Mouse (Mus musculus) liver, embryonic 11.5 days (tissue): Measurements from ENCODE around the gene Fam168b. TPM values are rescaled to one million over a fixed set of nuclear protein-coding genes. Genes with fewer than 3 reads are reported as not detected.

ENCODE experiments used
- ATAC-seq: fragments of 200-750 bp; cut with Nextera tagmentation; replicated peaks from 2 replicates; pipeline ENCODE4 v1.8.0; 2017; ENCODE audit warnings: moderate number of reproducible peaks, mild to moderate bottlenecking, moderate TSS enrichment, moderate library complexity; ENCODE audit not compliant: low FRiP score
- DNase-seq: peaks from one replicate; pipeline ENCODE4 v3.0.0-alpha.2; 2017; ENCODE audit warnings: low spot score
- H3K27ac ChIP-seq: fragments of 300-500 bp; sonication (generic); 2 replicates; pipeline ENCODE4 v1.5.1; 2014; ENCODE audit warnings: mild to moderate bottlenecking, low read depth, low read length, control low read depth
- H3K27me3 ChIP-seq: fragments of 300-500 bp; sonication (generic); replicated peaks from 2 replicates; pipeline ENCODE4 v1.6.1; 2014; ENCODE audit warnings: low read length, mixed read lengths; ENCODE audit not compliant: control insufficient read depth, insufficient read depth
- H3K36me3 ChIP-seq: fragments of 300-500 bp; sonication (generic); 2 replicates; pipeline ENCODE4 v1.6.1; 2014; ENCODE audit warnings: mild to moderate bottlenecking, low read length, moderate library complexity, mixed read lengths; ENCODE audit not compliant: control insufficient read depth, insufficient read depth
- H3K4me1 ChIP-seq: fragments of 300-500 bp; sonication (generic); replicated peaks from 2 replicates; pipeline ENCODE4 v1.6.1; 2014; ENCODE audit warnings: low read length, mixed read lengths; ENCODE audit not compliant: control insufficient read depth, insufficient read depth
- H3K4me2 ChIP-seq: fragments of 300-500 bp; sonication (generic); 2 replicates; pipeline ENCODE4 v1.6.1; 2014; ENCODE audit warnings: mild to moderate bottlenecking, control low read depth, moderate library complexity
- H3K4me3 ChIP-seq: fragments of 300-500 bp; sonication (generic); 2 replicates; pipeline ENCODE4 v1.5.1; 2014; ENCODE audit warnings: low read depth, low read length, control low read depth
- H3K9ac ChIP-seq: fragments of 300-500 bp; sonication (generic); 2 replicates; pipeline ENCODE4 v1.6.1; 2014; ENCODE audit warnings: low read depth, low read length, control low read depth
- H3K9me3 ChIP-seq: fragments of 300-500 bp; sonication (generic); 2 replicates; pipeline ENCODE4 v1.6.1; 2016; ENCODE audit warnings: low read length, inconsistent platforms, mixed read lengths; ENCODE audit not compliant: control insufficient read depth
- WGBS: fragments of 180-500 bp; shearing (Covaris S2); extraction: QIAGEN DNeasy Blood & Tissue Kit; methylation state at CpG from one replicate; pipeline ENCODE4 v1.1.7; 2014; 5-methylcytosine and 5-hydroxymethylcytosine counted together
- polyA plus RNA-seq: library from polyadenylated mRNA; unstranded; fragments of >200 nt; fragmentation: Nextera tagmentation; extraction: Ambion mirVana; gene quantifications from 2 replicates; pipeline ENCODE4 v1.2.1, GENCODE M21; 2014

The Fam168b gene
- polyA plus RNA-seq, 1 experiment from 2014 or later = 54.5 TPM

DNA sequence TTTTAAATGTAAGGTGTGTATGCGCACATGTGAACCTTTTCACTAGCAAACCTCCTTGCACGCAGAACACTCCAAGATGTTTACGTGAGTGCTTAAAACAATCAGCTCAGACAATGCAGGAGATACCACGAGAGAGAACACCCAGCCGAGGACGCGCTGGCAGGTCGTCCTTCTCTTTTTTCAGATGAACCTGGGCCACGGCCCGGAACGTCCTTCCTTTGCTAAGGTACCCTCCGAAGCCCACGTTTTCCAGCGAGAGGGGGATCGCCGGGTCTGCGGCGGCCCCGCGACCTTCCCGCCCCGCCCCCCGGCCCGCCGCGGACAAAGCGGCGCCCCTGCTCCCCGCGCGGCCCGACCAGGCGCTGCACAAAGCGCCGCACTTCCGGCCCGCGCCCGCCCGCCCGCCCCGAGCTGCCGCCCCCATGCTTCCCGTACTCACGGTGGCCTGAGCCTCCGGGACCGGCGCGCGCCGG lies 440 bp downstream of the Fam168b start:
- Histone ChIP-seq H3K4me1 (peaks cover 29% of the 10 kb centered on the region), H3K9ac (peak overlapping the region; percentile 93), H3K4me2 (peak overlapping the region; percentile 96), H3K36me3 (0 out of 2 replicates have a peak, but pooled peaks cover under 1% of the 10 kb centered on the region), H3K9me3 (no peaks in the 10 kb centered on the region), H3K27ac (peak overlapping the region; percentile 93), H3K4me3 (peak overlapping the region; percentile 79), H3K27me3 (no peaks in the 10 kb centered on the region)
- WGBS = under 1% methylated on average over 40 of the region's 51 CpGs
- DNase-seq (no peak), ATAC-seq (peak; percentile 88)

DNA sequence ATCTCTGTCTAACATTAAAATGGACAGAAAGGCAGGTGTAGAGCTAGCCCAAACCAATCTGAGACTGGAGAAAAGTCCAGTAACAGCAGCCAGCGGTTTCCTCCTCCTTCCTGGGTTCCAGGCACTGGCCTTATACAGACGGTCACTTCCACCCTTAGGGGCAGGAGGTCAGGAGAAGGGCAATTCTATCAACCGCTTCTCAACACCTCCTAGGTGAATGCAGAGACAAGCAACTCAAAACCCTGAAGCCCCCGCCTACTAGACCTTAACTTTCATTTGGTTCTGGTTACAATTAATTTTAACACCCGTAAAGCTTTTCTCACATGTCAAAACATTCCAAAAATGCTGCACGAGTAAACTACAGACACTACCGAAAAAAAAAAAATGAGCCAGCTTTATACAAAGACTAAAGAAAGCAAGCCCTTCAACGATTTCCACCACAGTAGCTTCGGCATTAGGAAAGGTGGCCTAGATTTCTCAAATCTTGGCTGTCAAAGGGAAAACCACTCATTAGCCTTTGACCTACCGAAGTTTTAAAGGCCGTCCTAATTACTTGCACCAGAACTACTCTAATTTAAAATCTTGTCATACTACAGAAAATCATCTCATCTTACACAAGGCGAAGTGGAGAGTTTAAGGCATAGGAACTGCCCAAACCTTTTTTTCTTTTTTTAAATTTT lies 1.0 kb downstream of the Fam168b start:
- peak overlapping the region; percentile 96 for H3K4me2 ChIP-seq
- H3K36me3 ChIP-seq = peaks cover 2% of the 10 kb centered on the region; the same call in 1 of the 2 replicates
- H3K9me3 ChIP-seq = no peaks in the 10 kb centered on the region
- no peak for DNase-seq
- H3K27ac ChIP-seq = peak overlapping the region; percentile 93
- peak overlapping the region; percentile 93 for H3K9ac ChIP-seq
- peak overlapping the region; percentile 79 for H3K4me3 ChIP-seq
- 2% methylated on average over 12 of the region's 12 CpGs for WGBS
- H3K27me3 ChIP-seq = no peaks in the 10 kb centered on the region
- no peak for ATAC-seq
- peaks cover 31% of the 10 kb centered on the region for H3K4me1 ChIP-seq

DNA sequence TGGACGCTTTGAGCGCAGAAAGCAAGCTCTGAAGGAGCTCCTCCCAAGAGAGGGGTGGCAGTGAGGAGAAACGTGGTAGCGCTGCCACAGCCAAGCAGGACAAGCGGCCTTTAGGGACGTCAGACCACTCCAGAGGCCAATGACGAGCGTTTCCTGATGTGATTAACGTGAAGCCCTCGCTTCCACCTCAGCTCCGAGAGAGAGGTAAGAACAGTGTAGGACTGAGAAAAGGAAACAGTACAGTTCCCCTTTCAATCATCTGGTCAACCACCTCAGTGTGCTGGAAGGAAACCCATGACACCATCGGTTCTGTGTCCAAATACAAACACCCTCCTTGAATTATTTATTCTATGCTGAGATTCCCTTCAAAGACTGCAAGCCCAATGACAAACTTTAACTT lies 3.6 kb downstream of the Fam168b start:
- DNase-seq (no peak), ATAC-seq (no peak)
- Histone ChIP-seq H3K27ac (no peak overlapping the region), H3K27me3 (no peaks in the 10 kb centered on the region), H3K9me3 (no peaks in the 10 kb centered on the region), H3K36me3 (peaks cover 3% of the 10 kb centered on the region; the same call in 1 of the 2 replicates), H3K4me2 (peak overlapping the region; percentile 29; the same call in 1 of the 2 replicates), H3K4me3 (no peak overlapping the region), H3K9ac (no peak overlapping the region), H3K4me1 (peaks cover 31% of the 10 kb centered on the region)
- WGBS = 45% methylated on average over 12 of the region's 12 CpGs

DNA sequence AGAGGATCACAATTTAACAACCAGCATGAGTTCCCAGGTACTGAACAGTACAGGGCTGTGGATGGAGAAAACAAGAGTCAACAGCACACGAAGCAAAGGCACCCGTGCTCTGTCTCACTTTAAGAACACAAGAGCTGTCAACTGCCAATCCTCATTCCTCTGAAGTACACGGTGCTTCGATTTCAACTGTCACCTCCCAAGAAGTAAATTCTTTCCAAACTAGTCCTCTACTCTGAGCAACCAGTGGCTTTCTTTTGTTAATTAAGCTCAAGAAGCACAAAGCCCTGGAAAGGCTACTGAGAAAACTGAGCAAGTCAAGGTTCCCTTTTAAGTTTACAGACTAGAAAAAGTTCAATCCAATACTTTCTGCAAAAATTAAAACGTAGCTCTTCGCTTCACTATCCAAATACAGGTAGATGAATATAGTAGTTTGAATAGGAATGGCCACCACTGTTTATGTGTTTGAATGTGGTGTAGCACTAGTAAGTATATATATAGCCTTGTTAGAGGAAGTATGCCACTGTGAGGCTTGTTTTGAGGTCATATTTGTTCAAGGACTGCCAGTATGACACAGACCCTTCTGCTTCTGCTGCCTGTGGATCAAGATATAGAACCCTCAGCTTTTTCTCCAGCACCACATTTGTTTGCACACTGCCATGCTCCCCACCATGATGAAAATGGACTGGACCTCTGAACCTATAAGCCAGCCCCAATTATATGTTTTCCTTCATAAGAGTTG lies 4.7 kb downstream of the Fam168b start:
- Histone ChIP-seq H3K9me3 (no peaks in the 10 kb centered on the region), H3K4me3 (no peak overlapping the region), H3K9ac (no peak overlapping the region), H3K27me3 (no peaks in the 10 kb centered on the region), H3K27ac (no peak overlapping the region), H3K4me2 (no peak overlapping the region), H3K36me3 (peaks cover 5% of the 10 kb centered on the region; the same call in 1 of the 2 replicates), H3K4me1 (peaks cover 28% of the 10 kb centered on the region)
- 79% methylated on average over 6 of the region's 6 CpGs for whole genome bisulfite sequencing
- ATAC-seq (no peak), DNase-seq (no peak)

DNA sequence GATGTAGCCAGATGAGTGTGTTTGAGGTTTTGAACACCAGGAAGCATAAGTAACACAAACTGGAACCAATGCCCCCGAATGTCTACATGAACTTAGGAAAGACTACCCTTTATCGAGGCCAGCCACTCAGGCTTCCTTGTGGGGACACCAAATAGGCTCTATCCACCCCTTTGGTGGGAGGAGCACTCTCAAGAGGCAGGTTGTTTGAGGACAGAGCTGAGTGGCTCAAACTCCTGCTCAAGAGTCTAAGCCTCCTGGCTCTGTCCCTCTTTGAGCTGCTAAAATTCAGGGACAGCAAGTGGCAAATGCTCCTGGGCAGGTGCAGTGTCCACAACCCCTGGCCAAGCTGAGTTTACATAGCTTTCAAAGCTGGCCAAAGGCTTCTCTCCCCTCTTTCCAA lies 8.0 kb downstream of the Fam168b start:
- WGBS = 80% methylated on average over 2 of the region's 2 CpGs
- Histone ChIP-seq H3K27me3 (no peaks in the 10 kb centered on the region), H3K9me3 (no peaks in the 10 kb centered on the region), H3K27ac (no peak overlapping the region), H3K9ac (no peak overlapping the region), H3K4me1 (peaks cover 11% of the 10 kb centered on the region), H3K36me3 (peaks cover 8% of the 10 kb centered on the region; the same call in 1 of the 2 replicates), H3K4me2 (no peak overlapping the region), H3K4me3 (no peak overlapping the region)
- DNase-seq (no peak), ATAC-seq (no peak)

DNA sequence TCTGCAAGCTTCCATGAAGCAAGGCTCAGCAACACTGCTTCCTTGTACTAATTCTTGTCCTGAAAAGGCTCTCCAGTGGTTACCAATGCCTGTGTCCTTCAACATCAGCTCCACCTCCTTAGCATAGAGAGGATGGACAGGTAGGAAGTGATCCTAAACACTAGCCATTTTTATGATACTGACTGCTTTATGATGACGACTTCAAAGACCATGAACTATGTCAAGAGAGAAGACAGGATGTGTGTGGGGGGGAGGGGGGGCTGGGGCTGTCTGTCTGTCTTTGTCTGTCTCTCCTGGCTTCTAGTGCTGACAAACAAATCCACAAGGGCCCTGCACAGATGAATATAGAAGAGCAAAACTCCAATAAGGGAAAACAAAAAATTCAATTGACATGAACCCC lies 11.5 kb downstream of the Fam168b start:
- no peaks in the 10 kb centered on the region for H3K4me1 ChIP-seq
- no peaks in the 10 kb centered on the region for H3K9me3 ChIP-seq
- no peak overlapping the region for H3K9ac ChIP-seq
- no peak overlapping the region for H3K4me2 ChIP-seq
- 54% methylated on average over 1 of the region's 1 CpGs for WGBS
- no peak overlapping the region for H3K4me3 ChIP-seq
- H3K27ac ChIP-seq = no peak overlapping the region
- H3K36me3 ChIP-seq = peaks cover 13% of the 10 kb centered on the region; the same call in 1 of the 2 replicates
- no peaks in the 10 kb centered on the region for H3K27me3 ChIP-seq
- DNase-seq (no peak), ATAC-seq (no peak)

DNA sequence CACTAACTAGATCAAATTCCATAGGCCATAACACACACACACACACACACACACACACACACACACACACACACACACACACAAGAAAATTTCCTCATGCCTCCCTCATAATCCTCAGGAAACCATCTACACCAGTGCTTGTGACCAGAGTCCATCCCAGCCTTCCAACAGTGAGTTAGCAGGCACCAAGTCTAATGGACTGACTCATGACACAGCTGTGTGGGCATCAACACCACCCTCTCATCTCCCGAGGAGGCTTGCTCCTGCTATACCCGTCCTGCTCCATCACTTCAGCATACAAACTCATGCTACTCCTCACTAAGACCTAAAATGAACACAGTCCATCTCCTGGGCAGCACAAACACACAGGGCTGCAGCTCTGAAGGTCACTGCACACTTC lies 11.9 kb downstream of the Fam168b start:
- Histone ChIP-seq H3K4me3 (no peak overlapping the region), H3K4me1 (no peaks in the 10 kb centered on the region), H3K4me2 (no peak overlapping the region), H3K9ac (no peak overlapping the region), H3K9me3 (no peaks in the 10 kb centered on the region), H3K36me3 (peaks cover 13% of the 10 kb centered on the region; the same call in 1 of the 2 replicates), H3K27ac (no peak overlapping the region), H3K27me3 (no peaks in the 10 kb centered on the region)
- no peak for DNase-seq
- WGBS = 79% methylated on average over 2 of the region's 2 CpGs
- ATAC-seq = no peak

DNA sequence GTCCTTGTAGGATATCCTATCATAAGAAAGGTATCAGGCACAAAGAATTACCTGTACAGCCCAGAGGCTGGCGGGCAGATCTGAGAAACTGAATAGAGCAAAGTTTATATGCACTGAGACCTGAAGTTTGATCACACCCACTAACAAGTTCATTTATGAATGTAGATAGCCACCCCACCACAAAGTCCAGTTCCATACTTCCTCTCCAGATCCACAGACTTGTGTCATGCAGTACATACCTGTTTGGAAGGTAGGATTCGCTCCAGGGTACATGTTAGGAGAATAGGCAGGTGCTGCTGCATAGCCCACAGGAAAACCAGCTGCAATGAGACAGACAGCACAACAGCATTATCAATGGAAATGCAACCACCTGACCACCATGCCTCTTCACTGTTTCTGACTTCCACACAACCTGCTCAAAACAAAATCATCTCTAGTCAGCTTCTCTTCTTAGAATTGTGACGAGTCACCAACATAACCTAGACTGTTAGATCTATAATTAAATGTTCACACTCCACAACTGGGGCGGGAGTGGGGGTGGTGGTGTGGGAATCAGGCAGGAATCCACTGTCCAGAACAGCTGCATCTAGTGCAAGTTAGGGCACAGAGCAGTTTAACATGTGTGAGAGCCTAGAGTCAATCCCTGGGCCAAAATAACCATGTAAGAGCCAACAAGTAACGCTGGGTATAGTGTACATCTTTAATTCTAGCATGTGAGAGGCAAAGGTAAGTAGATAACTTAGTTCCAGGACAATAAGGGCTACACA lies 14.2 kb downstream of the Fam168b start:
- Histone ChIP-seq H3K36me3 (peaks cover 15% of the 10 kb centered on the region), H3K4me1 (no peaks in the 10 kb centered on the region), H3K4me2 (no peak overlapping the region), H3K27ac (no peak overlapping the region), H3K4me3 (no peak overlapping the region), H3K9me3 (no peaks in the 10 kb centered on the region), H3K9ac (no peak overlapping the region), H3K27me3 (no peaks in the 10 kb centered on the region)
- 88% methylated on average over 5 of the region's 5 CpGs for WGBS
- DNase-seq = no peak
- no peak for ATAC-seq
